Mouse (Mus musculus): ENCODE results near the gene Cngb1.
A peak's percentile ranks its signal among the peaks of the same experiment; 100 is the strongest.

The Cngb1 gene

DNA sequence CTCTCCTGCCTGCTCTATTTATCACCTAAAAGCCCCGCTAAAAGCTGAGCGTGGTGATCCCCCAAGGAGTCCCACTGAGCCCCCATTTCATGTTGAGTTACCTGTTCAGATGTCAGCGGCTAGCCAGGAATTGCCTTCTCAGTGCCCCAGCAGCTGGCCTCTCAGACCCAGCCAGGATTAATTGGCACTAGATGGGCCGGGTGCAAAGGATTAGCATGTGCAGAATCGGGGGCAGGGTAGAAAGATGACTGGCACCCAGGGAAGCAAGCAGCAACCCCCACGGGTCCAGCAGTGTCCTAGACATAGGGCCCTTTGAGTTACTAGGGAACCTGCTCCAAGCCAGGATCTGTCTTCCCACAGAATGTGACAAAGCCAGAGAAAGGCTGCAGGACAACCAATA is at the start of gene Cngb1:
TSS of gene Cngb1 (minus strand) at position 155 of the 400 bp plus-strand sequence.
- no peak for DNase-seq

DNA sequence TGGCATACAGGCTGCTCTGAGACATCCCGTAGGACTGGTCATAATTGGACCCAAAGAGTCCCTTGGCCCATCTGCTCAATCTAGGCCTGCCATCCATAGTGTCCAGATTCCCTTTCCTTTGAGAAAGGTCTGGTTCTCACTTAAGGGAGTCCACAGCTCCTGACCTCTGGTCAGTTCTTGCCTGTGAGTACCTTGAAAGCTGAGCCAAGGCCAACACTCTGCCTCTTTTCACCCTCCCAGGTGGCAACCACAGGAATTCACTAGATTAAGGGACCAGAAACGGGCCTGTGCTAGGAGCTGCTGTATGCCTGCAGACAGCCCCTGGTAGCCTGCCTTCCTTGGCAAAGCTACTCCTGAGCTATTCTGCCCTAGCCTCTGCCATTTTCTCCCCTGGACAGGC is 48.2 kb upstream of the Cngb1 start:
- DNase-seq: no peak

DNA sequence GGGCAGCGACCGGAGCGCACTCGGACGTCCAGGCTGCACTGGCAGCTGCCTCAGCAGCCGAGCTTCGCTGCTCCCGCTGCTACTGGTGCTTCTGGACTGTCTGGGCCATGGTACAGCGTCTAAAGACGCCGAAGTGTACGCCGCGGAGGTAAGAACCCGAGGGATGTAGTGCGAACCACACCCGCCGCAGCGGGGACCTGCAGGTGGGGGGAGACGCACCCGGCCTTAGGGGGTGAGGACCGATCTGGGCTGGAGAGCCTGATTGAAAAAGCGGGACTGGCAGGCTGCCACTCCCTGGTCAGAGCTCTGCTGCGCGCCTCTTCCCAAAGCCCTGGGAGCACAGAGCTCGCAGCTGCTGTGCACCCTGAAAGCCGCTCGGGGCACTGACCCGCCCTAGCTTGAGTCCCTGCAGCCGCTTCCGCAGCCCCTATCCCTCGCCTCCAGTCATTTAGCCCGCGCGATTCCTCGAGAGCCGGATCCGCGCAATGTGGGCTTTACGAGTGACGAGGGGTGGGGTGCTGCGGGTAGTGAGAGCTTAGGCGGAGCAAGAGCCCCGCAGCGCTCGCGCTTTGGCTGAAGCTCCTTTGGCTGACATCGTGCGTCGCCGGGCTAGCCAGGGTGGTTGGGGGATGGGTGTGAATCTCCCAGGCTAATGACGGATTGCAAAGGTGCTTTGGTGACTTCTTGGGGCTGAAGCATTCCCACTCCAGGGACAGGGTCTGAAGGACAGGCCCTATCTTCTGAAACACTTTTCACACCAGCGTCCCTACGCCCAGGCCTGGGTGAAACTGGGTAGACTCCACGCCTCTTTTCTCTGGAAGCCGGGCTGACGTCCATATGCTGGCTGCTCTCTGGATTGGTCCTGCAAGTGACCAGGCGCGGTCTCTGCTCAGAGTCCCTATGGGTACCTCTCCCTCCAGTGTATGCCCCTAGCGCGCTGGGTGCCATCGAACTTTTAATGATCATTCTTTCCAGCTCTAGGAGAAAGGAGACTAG is 46.8 kb upstream of the Cngb1 start:
- no peak for DNase-seq

DNA sequence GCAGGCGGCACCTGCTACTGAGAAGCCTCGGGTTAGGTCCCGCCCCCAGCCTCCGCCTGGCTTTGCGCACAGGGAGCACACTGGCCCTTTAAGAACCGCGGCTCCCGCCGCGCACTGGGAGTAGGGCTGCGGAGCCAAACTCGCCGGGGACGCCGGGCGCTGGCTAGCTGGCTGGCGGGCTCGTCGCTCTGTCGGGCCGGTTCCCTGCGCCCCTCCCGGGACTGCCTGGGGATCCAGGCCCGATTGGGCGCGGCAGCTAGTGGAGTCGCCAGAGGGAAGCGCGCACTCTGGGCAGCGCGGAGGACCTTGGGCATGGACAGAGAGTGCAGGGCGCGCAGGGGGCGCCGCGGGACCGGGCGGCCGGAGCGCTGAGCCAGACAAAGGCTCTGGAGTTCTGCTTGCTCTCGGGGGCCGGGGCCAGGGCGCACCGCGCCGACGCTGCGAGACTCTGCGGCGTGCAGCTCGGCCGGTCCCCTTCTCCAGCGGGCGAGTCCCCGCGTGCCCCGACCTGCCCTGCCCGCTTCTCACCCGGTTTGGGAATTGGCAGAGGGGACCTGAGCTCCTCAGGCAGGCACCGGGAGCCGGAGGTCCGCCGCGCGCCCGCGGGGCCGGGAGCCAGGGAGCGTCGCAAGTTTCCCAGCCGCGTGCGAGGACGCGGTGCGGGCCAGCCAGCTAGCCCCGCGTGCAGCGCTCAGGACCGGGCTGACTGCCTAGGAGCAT is 45.9 kb upstream of the Cngb1 start, which contains the start of gene Mmp15:
TSS of gene Mmp15 (plus strand) at position 118 of the 720 bp plus-strand sequence.
- DNase-seq: peak; percentile 63

DNA sequence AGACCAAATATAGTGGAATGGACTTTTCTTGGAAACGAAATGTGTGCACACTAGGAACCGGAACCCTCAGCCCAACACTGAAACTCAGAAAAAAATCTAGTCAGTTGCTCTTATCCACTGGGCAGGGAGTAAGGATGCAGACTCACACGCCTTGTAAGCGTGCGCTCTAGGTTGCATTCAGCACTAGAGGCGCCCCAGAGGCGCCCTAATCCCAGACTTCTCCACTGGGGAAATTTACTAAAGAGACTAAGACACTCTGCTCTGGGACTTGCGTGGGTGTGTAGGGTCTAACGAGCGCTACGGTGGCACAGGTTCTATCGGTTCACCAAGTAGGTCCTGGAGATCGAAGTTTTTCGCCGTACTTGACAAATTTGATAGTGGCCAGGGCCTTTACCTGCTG is 45.1 kb upstream of the Cngb1 start:
- DNase-seq: peak; percentile 38

DNA sequence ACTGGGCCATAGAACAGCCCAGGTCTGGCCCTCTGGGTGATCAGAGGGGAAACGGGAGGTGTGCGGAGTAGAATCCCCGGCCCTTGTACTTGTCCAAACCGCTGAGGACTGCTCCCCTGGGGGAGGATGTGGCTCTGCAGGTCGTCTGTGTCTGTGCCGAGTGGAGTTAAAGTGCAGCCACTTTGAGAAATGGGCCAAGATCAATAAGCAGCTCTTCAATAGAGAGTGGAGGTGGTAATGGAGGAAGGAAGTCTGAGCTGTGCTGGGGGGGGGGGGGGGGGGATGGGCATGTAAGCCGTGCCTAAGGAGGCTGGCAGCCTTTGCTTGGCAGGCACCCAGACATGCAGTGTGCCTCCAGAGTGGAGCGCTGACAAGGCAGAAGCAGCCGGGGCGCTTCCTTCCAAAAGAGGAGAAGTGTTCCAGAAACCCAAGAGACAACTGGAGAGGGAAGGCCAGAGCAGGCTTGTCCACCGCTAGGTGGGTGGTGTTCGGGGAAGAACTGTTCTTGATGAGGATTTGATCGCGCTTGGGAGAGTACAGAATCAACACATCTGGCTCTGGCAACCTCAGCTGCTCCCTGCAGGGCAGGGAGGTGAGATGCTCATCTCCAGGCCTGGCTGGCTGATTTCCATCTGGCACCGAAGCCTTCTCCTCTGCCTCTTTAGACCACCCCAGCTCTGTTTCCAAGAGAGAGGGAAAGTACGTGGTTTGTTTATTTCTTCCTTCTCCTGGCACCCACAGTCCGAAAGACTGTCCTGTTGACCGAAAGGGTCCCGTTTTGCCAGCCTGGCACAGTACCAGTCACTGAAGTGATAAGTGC is 42.6 kb upstream of the Cngb1 start:
- peak; percentile 88 for DNase-seq

DNA sequence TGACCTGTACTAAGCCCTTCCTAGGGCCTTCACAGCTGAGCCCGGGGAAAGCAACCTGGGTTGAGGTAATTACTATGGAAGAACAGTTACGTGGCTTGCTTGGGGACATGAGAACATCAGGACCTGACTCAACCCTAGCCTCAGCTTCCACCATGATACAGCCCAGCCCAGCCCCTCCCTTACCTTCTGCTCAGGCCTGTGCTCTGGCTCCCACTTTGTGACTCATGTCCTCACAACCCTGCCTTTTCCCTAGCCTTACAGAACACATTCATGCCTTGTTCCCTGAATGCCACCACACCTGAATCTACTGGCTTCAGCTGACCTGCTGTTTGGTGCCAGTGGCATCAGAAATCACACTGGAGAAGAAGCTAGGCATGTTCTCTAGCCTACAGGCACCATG is 42.0 kb upstream of the Cngb1 start:
- no peak for DNase-seq

DNA sequence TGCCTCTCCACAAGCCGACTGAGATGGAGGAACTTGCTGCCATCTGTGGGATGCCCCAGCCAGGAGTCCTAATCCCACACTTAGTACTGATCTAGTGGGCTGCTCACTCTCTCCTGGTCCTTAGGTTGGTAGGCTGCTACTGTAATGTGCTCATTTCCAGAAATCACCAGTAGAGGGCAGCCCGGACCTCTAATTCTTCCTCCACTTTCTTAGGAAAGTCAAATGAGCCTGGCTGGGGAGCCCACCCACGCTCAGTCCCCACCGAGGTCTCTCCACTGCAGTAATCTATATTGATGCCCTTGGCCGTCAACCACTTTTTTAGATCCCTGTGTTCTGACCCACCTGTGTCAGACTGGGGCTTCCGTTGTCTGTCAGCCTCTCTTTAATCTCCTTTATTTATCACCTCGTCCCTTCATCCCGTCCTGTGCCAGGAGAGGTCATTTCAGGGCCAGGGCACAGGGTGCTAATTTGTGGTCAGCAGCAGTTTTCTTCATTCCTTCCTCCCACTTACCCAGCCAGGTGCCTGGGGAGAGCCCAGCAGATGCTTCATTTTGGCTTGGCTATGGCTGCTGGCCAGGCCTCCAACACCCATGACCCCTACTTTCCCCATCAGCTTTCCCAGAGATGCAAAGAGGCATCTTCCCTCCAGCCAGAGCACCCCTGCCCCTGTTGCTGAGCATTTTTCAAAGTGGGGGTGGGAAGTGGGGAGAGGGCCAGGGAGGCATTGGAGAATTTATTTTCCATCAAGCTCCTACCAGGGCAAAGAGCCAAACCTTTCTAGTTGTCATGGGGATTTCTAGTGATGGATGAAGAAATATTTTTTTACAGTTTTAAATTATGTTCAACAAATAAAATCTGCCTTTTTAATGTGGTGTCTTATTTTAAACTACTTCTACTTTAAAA is 40.5 kb upstream of the Cngb1 start:
- peak; percentile 66 for DNase-seq

DNA sequence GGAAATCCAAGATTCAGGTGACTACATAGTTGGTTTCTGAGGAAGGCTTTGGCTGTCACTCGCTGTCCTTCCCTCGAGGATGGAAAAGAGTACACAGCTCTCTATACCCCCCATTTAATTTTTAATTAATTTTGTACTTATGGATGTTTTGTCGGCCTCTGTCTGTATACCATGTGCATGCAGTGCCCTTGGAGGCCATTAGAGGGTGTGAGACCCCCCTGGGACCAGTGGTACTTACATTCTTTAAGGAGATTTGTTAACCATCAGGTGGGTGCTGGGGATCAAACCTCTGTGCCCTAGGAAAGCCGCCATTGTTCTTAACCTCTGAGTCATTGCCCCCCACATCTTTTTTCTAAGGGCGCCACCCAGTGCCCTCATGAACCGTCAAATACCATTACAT is 38.3 kb upstream of the Cngb1 start:
- DNase-seq: no peak

DNA sequence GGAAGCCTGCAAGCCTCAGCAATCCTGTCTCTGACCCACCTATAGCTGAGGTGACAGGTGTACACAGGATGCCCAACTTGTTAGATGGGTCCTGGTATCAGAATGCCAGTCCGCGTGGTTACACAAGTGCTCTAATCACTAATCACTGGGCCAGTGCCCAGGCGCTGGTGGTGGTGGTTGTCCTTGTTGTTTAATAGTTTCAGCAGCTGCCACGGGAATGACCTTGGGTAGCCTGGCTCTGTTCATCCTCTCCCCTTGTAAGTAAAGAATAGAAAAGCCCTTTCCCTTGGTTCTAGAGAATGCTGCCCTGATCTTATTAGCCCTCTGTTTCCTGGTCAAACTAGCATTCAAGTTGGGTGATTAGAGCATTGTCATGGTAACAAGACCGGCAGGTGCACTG is 35.3 kb upstream of the Cngb1 start:
- DNase-seq: no peak

DNA sequence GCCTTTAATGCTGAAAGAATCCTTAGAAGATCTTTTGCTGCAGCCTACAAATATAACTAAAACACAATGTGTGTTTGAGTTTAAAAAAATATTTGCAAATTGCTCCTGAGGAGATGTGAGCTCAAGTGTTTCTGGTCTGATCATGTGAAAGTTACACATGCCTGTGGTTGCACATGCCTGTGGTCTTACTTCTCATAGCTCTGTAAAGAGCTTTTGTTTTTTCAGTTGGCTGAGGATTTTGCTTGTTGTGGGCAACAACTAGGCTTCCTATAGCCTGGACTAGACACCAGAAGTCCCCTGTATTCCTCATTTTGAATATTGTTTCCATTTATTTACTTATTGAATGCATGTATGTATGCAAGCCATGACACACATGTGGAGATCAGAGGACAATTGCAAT is 30.0 kb upstream of the Cngb1 start:
- no peak for DNase-seq

DNA sequence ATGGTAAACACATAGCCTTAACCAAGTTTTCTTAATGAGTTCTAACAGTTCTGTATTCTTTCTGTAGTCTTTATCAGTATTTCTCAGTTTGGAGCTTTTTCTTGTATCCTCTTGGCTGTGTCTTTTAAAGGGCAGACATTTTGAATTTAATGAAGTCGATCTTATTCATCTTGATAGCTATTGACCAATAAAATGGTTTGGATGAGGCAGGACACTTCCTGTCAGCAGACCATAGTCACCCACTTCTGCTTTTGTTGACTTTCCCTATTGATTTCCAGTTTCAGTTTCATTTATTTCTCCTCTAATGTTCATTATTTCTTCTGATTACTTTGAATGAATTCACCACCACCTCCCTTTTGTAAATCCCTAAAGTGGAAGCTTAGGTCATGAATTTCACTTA is 29.3 kb upstream of the Cngb1 start:
- DNase-seq: no peak

DNA sequence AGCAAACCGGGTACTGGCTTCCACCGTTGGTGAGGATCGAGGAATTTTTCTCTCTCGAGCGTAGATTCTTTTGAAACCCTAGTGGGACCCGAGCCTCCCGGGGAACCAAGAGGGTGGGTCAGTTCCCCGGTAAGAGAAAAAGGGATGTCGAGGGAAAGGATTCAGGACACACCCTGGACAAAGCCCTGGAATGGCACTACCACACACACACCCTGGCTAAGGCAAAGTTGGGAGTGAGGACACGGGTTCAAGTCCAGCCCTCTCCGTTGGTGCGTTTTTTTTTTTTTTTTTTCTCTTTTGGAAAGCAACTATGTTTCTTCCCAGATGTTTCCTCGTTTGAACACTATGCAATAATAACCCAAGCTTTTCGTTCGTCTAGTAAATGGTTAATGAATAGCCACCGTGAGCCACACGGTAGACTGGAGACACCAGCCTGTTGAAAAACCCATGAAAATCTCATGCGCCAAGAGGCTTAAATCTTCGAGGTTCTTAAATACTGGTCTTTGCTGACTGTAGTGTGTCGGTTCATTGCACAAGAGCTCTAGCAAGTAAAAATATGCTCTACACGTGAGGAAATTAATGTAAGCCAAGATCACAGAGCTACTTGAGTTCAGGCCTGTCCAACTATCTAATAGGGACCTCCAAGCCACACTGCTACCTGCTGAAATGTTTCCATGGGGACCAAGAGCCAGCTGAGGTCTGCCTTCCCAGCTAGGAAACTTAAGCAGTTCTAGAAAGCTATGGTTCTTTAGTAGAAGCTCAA is 26.2 kb upstream of the Cngb1 start:
- DNase-seq: no peak

DNA sequence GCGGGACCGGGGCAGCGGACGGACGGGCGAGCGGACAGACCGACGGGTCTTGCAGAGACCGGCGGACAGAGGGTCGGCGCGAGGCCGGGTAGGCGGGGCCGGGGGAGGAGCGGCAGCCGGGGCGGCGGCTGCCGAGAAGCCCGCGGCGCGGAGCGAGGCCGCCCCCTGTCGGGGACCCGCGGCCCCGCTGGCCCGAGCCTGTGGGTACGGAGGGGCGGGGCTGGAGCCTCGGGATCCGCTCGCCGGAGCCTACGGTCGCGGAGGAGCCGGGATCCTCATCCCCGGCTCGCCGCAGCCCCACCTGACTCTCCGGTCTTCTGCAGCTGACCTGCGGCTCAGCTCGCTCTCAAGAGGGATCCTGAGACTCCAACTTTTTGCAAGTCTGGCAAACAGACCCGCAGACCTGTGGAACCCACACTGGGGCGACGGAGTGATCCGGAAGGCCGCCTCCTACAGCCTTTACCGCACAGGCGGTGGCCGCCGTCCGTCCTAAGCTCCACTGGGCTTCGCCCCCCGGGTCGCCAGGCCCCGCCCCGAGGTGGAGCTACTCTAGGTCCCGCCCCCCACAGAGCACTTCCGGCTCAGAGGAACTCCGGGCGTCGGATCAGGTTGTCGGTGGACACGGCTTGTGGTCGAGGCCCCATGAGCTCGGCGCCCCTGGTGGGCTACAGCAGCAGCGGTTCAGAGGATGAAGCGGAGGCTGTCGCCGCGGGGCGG is 25.5 kb upstream of the Cngb1 start, which contains the start of the genes Zfp319 and Usb1:
TSS of gene Zfp319 (minus strand) at position 231 of the 717 bp plus-strand sequence.
TSS of gene Usb1 (plus strand) at position 565 of the 717 bp plus-strand sequence.
- DNase-seq: peak; percentile 92

DNA sequence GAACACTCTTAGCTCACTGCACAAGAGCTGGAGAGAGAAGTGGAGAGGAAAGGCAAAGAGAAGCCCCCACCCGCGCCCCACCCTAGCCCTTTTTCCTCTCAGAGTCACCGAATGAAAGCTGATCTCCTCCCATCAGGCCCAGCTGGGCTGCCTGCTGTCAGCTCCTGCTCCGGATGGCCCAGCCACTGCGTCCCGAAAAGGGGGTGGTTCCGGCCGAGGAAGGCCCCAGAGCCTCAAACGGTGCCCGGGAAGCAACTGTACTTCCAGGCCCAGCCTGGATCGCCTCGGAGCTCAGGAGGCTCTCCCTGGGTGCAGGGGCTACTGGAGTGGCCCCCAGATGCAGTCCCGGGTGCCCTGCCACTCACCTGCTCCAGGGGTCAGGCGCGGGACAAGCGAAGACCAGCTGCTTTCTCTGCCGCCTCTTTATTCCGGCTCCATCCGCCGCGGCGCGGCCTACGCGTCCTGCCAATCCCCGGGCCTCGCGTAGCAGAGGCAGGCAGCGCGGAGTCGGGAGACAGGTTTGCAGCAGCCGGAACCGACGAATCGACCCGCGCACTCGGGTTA is 24.9 kb upstream of the Cngb1 start:
- no peak for DNase-seq

DNA sequence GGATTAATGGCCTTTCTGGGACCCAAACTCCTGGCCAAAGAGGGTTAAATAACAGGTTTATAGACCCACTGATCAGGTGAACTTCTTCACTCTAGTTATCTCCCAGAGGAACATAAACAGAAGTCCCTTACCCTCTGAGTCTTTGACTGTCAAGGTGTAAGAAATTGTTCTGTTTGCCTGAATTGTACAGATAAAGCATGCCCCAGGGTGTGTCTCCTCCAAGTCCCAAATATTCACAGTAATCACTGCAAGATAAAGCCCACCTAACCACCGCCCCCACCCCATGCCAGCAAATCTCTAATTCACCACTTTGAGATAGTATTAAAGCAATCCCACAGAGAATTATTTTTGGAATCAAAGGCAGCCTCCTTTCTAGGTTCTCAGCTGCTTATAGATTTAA is 24.0 kb upstream of the Cngb1 start:
- DNase-seq: no peak

DNA sequence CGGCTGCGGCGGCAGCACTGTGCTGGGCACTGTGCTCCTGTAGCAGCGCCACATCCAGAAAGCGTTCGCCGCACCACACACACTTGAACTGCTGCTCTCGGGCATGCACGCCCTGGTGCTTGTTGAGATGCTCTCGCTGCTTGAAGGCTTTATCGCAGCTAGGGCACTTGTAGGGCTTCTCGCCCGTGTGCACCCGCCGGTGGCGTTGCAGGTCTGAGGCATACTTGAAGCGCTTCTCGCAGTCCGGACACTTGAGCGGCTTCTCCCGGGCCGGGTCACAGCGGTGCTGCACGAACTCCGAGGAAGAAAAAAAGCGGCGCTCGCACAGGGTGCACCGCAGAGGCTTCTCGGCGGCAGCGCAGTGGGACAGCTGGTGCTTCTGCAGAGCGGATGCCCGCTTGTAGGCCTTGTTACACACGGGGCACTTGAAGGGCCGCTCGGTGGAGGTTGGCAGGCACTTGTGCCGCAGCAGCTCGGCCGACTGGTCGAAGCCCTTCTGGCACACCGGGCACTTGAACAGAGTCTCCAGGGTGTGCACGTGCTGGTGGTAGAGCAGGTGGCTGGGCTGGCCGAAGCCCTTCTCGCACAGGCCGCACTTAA is 21.6 kb upstream of the Cngb1 start:
- DNase-seq: no peak

DNA sequence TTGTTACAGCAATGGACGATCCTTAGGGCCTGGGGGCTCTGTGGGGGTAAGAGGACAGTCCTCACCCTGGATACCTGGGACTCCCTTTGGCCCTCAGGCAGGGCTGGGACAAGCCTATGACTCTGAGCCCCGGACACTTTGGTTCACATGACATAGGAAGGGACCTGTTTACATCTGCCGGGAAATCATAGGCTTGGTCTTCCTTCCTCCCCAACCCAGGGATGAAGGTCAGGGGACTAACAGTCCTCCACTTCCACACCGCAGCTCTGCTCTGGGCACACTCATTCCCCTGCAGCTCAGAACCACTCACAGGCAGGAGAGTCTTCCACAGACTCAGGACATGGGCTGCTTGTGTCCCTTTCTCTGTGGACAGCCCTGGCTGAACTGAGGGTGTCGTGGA is 20.4 kb upstream of the Cngb1 start:
- DNase-seq: no peak

DNA sequence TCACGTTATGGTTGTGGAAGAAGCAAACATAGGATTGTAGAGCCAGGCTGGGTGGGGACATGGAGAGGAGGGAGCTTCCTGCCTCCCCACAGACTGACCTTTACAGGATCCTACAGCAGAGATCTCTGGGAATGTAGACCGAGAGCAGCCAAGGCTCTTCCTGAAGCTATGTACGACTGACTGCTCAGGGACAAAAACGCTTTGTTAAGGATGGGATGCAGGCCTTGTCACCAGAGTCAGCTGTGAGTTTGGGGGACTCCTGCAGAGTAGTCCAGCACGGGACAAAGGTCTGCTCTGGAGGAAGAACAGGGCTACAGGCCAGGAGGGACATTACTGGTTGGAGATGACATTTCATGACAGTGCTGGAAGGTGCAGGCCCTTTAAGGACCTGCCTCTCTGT is 18.3 kb upstream of the Cngb1 start:
- DNase-seq: no peak

DNA sequence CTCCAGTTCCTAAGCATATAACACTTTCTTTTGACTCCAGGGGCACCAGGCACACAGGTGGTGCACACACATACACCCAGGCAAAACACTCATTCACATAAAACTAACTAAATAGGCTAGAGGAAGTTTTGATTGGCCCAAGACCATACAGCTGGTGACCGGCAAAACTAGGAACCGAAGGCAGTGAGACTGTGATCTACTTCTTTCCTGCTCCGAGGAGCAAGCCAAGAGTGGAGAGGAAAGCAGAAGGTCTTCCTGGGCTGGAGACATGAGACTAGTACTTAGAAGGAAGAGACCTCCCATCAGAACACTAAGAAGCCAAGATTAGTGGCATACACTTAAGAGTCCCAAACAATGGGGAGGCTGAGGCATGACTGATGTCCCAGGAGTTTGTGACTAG is 16.8 kb upstream of the Cngb1 start:
- no peak for DNase-seq

All from right cerebral cortex, adult 18-20 months (tissue).